ENCODE assay signal across 34 mouse cellular contexts in the genomic region with DNA sequence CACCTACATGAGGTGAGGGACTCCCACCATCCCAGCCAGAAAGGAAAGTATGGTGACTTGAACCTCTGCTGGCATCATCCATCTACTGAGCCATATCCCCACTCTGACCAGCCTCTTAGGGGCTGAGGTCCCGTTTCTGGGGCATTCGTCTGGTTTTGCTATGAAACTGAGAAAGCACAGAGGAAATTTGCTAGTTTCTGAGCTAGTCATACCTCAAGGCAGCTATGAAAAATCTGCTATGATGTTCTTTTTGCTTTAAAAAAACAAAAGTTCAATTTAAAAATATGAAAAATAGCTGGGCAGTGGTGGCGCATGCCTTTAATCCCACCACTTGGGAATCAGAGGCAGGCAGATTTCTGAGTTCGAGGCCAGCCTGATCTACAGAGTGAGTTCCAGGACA. TPM values are rescaled to one million over a fixed set of nuclear protein-coding genes. Genes with fewer than 3 reads are reported as not detected.
"Had no signal": no experiment of that assay in that cellular context is flagged by ENCODE, and none has a peak within 500 bp of the region (broad histone marks: within the 10 kb centered on the region; RNA-seq: fewer than 3 reads in every experiment).

No protein-coding gene starts in this region.

- H3K27ac ChIP-seq: left cerebral cortex, adult 2 months; limb, embryonic 10.5 days; limb, embryonic 12.5 days; limb, embryonic 13.5 days; limb, embryonic 15.5 days; liver, embryonic 12.5 days; liver, embryonic 13.5 days; liver, embryonic 14.5 days; liver, embryonic 15.5 days; lung, embryonic 15.5 days; macrophage; midbrain, embryonic 10.5 days; midbrain, embryonic 12.5 days; midbrain, embryonic 13.5 days; midbrain, embryonic 15.5 days had no signal

- H3K9me3 ChIP-seq: limb, embryonic 10.5 days; limb, embryonic 12.5 days; limb, embryonic 13.5 days; limb, embryonic 15.5 days; liver, embryonic 12.5 days; liver, embryonic 13.5 days; liver, embryonic 15.5 days; lung, embryonic 15.5 days; megakaryocyte, embryonic 14.5 days; midbrain, embryonic 10.5 days; midbrain, embryonic 12.5 days; midbrain, embryonic 13.5 days; midbrain, embryonic 15.5 days had no signal

- DNase-seq: left cerebral cortex, postnatal 4 days; liver; liver, embryonic 13.5 days; lung, adult 18-20 months; lung, adult 2 months; lung, embryonic 14.5 days; lung, postnatal 14 days; lung, postnatal 36 days; lung, postnatal 4 days; midbrain, embryonic 14.5 days had no signal

- H3K4me2 ChIP-seq: limb, embryonic 12.5 days; limb, embryonic 13.5 days; limb, embryonic 15.5 days; liver, embryonic 12.5 days; liver, embryonic 13.5 days; liver, embryonic 15.5 days; lung, embryonic 14.5 days; lung, embryonic 15.5 days; midbrain, embryonic 11.5 days; midbrain, embryonic 12.5 days; midbrain, embryonic 13.5 days; midbrain, embryonic 15.5 days had no signal

- H3K36me3 ChIP-seq: limb, embryonic 10.5 days; limb, embryonic 12.5 days; limb, embryonic 13.5 days; limb, embryonic 15.5 days; liver, embryonic 12.5 days; liver, embryonic 13.5 days; liver, embryonic 15.5 days; lung, embryonic 15.5 days; midbrain, embryonic 10.5 days; midbrain, embryonic 12.5 days; midbrain, embryonic 13.5 days; midbrain, embryonic 15.5 days had no signal

- H3K9ac ChIP-seq: limb, embryonic 12.5 days; limb, embryonic 13.5 days; limb, embryonic 15.5 days; liver, embryonic 12.5 days; liver, embryonic 13.5 days; liver, embryonic 14.5 days; liver, embryonic 15.5 days; lung, embryonic 14.5 days; lung, embryonic 15.5 days; midbrain, embryonic 12.5 days; midbrain, embryonic 13.5 days; midbrain, embryonic 15.5 days had no signal

- H3K27me3 ChIP-seq: liver, embryonic 13.5 days; liver, embryonic 15.5 days; megakaryocyte, embryonic 14.5 days; midbrain, embryonic 15.5 days had no signal

- ATAC-seq: liver, embryonic 12.5 days; lung, postnatal 0 days; midbrain, embryonic 13.5 days; midbrain, embryonic 15.5 days; midbrain, embryonic 16.5 days had no signal

- H3K4me3 ChIP-seq: left cerebral cortex, adult 2 months; limb, embryonic 10.5 days; limb, embryonic 12.5 days; limb, embryonic 13.5 days; limb, embryonic 15.5 days; liver, embryonic 12.5 days; liver, embryonic 13.5 days; liver, embryonic 15.5 days; lung, embryonic 15.5 days; midbrain, embryonic 10.5 days; midbrain, embryonic 12.5 days; midbrain, embryonic 13.5 days; midbrain, embryonic 15.5 days; myocyte had no signal

- H3K4me1 ChIP-seq: limb, embryonic 15.5 days had no signal

RNA-seq across cellular contexts. Expression of a gene that starts 3.8 kb away (rescaled TPM):
- polyA plus RNA-seq: myocyte had no signal

RNA-seq across cellular contexts. Expression of a gene that starts 21.6 kb away (rescaled TPM):
- total RNA-seq: liver, adult 2 months; megakaryocyte-erythroid progenitor cell, adult 5-6 weeks; monocyte, adult 5-6 weeks had no signal
- polyA plus RNA-seq: macrophage had no signal

RNA-seq across cellular contexts. Expression of a gene that starts 37.7 kb away (rescaled TPM):
- total RNA-seq: liver, adult 2 months; megakaryocyte progenitor cell, adult 5-6 weeks; megakaryocyte, adult 5-6 weeks; megakaryocyte-erythroid progenitor cell, adult 5-6 weeks; monocyte, adult 5-6 weeks had no signal
- polyA plus RNA-seq: liver, adult 2 months; macrophage had no signal
